Mouse (Mus musculus) forebrain, embryonic 16.5 days (tissue): Measurements from ENCODE around the gene Sbf2. TPM values are rescaled to one million over a fixed set of nuclear protein-coding genes. Genes with fewer than 3 reads are reported as not detected.

Source experiments
- ATAC-seq: fragments of 200-750 bp; cut with Nextera tagmentation; 2 replicates; pipeline ENCODE4 v1.8.0; 2017; ENCODE audit warnings: mild to moderate bottlenecking, moderate library complexity
- H3K27ac ChIP-seq: fragments of 300-500 bp; sonication (generic); 2 replicates; pipeline ENCODE4 v1.5.1; 2014; ENCODE audit warnings: low read length, control low read depth
- H3K27me3 ChIP-seq: fragments of 300-500 bp; sonication (generic); replicated peaks from 2 replicates; pipeline ENCODE4 v1.6.1; 2014; ENCODE audit warnings: low read length; ENCODE audit not compliant: control insufficient read depth, insufficient read depth
- H3K36me3 ChIP-seq: fragments of 300-500 bp; sonication (generic); 2 replicates; pipeline ENCODE4 v1.6.1; 2014; ENCODE audit not compliant: control insufficient read depth, insufficient read depth
- H3K4me1 ChIP-seq: fragments of 300-500 bp; sonication (generic); replicated peaks from 2 replicates; pipeline ENCODE4 v1.6.1; 2014; ENCODE audit warnings: low read length; ENCODE audit not compliant: control insufficient read depth, insufficient read depth
- H3K4me2 ChIP-seq: fragments of 300-500 bp; sonication (generic); 2 replicates; pipeline ENCODE4 v1.6.1; 2014; ENCODE audit warnings: mild to moderate bottlenecking, low read length, control low read depth
- H3K4me3 ChIP-seq: fragments of 300-500 bp; sonication (generic); replicated peaks from 2 replicates; pipeline ENCODE4 v1.5.1; 2014; ENCODE audit warnings: mild to moderate bottlenecking, low read length, control low read depth
- H3K9ac ChIP-seq: fragments of 300-500 bp; sonication (generic); replicated peaks from 2 replicates; pipeline ENCODE4 v1.6.1; 2014; ENCODE audit warnings: low read depth, low read length, control low read depth
- H3K9me3 ChIP-seq: fragments of 300-500 bp; sonication (generic); 2 replicates; pipeline ENCODE4 v1.6.1; 2016; ENCODE audit warnings: low read length; ENCODE audit not compliant: control insufficient read depth
- WGBS: fragments of 180-500 bp; shearing (Covaris S2); extraction: QIAGEN DNeasy Blood & Tissue Kit; methylation state at CpG from one replicate; pipeline ENCODE4 v1.1.7; 2014; 5-methylcytosine and 5-hydroxymethylcytosine counted together
- polyA plus RNA-seq: library from polyadenylated mRNA; unstranded; fragments of >200 nt; fragmentation: Nextera tagmentation; extraction: Ambion mirVana; gene quantifications from 2 replicates; pipeline ENCODE4 v1.2.1, GENCODE M21; 2015

Gene Sbf2
- polyA plus RNA-seq, 1 experiment from 2014 or later, result 75.7 TPM

GRCm38 (mm10) chr7:110353971-110354370, 260.8 kb downstream of the Sbf2 start:
- Histone ChIP-seq H3K9me3 (no peaks in the 10 kb centered on the region), H3K4me2 (no peak overlapping the region), H3K27ac (no peak overlapping the region), H3K9ac (no peak overlapping the region), H3K36me3 (peaks cover 10% of the 10 kb centered on the region; the same call in 1 of the 2 replicates), H3K4me3 (no peak overlapping the region), H3K4me1 (no peaks in the 10 kb centered on the region), H3K27me3 (no peaks in the 10 kb centered on the region)
- ATAC-seq, result no peak
- 84% methylated on average over 2 of the region's 2 CpGs for WGBS

- no peaks in the 10 kb centered on the region for H3K4me1 ChIP-seq
- no peak overlapping the region for H3K4me3 ChIP-seq
- no peak overlapping the region for H3K4me2 ChIP-seq
- H3K9me3 ChIP-seq, result no peaks in the 10 kb centered on the region
- no peak overlapping the region for H3K9ac ChIP-seq
- H3K27me3 ChIP-seq, result no peaks in the 10 kb centered on the region
- WGBS, result 94% methylated on average over 1 of the region's 1 CpGs
- H3K36me3 ChIP-seq, result peaks cover 5% of the 10 kb centered on the region; the same call in 1 of the 2 replicates
- ATAC-seq, result no peak
- no peak overlapping the region for H3K27ac ChIP-seq
Measured at GRCm38 (mm10) chr7:110347250-110347649, 267.5 kb downstream of the Sbf2 start.

- no peak for ATAC-seq
- no peak overlapping the region for H3K9ac ChIP-seq
- 70% methylated on average over 4 of the region's 4 CpGs for WGBS
- no peaks in the 10 kb centered on the region for H3K4me1 ChIP-seq
- H3K4me2 ChIP-seq, result no peak overlapping the region
- no peak overlapping the region for H3K4me3 ChIP-seq
- no peaks in the 10 kb centered on the region for H3K27me3 ChIP-seq
- no peak overlapping the region for H3K27ac ChIP-seq
- no peaks in the 10 kb centered on the region for H3K9me3 ChIP-seq
- H3K36me3 ChIP-seq, result peaks cover 21% of the 10 kb centered on the region
Measured at GRCm38 (mm10) chr7:110337601-110338000, 277.1 kb downstream of the Sbf2 start.

GRCm38 (mm10) chr7:110325381-110326110, 289.2 kb downstream of the Sbf2 start:
- WGBS, result 93% methylated on average over 5 of the region's 5 CpGs
- no peak overlapping the region for H3K4me2 ChIP-seq
- H3K27ac ChIP-seq, result no peak overlapping the region
- no peak overlapping the region for H3K4me3 ChIP-seq
- peaks cover 48% of the 10 kb centered on the region for H3K36me3 ChIP-seq
- peaks cover 5% of the 10 kb centered on the region for H3K9me3 ChIP-seq
- H3K9ac ChIP-seq, result no peak overlapping the region
- ATAC-seq, result no peak
- H3K4me1 ChIP-seq, result no peaks in the 10 kb centered on the region
- no peaks in the 10 kb centered on the region for H3K27me3 ChIP-seq

GRCm38 (mm10) chr7:110324852-110325251, 289.9 kb downstream of the Sbf2 start:
- Histone ChIP-seq H3K4me2 (no peak overlapping the region), H3K4me3 (no peak overlapping the region), H3K27ac (no peak overlapping the region), H3K9ac (no peak overlapping the region), H3K9me3 (peaks cover 5% of the 10 kb centered on the region), H3K27me3 (no peaks in the 10 kb centered on the region), H3K4me1 (no peaks in the 10 kb centered on the region), H3K36me3 (peaks cover 48% of the 10 kb centered on the region)
- no peak for ATAC-seq
- 95% methylated on average over 1 of the region's 1 CpGs for WGBS

- no peak overlapping the region for H3K4me2 ChIP-seq
- no peaks in the 10 kb centered on the region for H3K4me1 ChIP-seq
- peaks cover 5% of the 10 kb centered on the region for H3K9me3 ChIP-seq
- H3K36me3 ChIP-seq, result peaks cover 24% of the 10 kb centered on the region
- no peak overlapping the region for H3K4me3 ChIP-seq
- WGBS, result 68% methylated on average over 5 of the region's 5 CpGs
- H3K27me3 ChIP-seq, result no peaks in the 10 kb centered on the region
- no peak overlapping the region for H3K27ac ChIP-seq
- H3K9ac ChIP-seq, result no peak overlapping the region
- ATAC-seq, result peak; percentile 33; the same call in 1 of the 2 replicates
Measured at GRCm38 (mm10) chr7:110321106-110321505, 293.6 kb downstream of the Sbf2 start.

- Histone ChIP-seq H3K27me3 (no peaks in the 10 kb centered on the region), H3K9ac (no peak overlapping the region), H3K27ac (no peak overlapping the region), H3K9me3 (no peaks in the 10 kb centered on the region), H3K36me3 (peaks cover 19% of the 10 kb centered on the region), H3K4me1 (no peaks in the 10 kb centered on the region), H3K4me2 (no peak overlapping the region), H3K4me3 (no peak overlapping the region)
- ATAC-seq, result no peak
- WGBS, result 78% methylated on average over 6 of the region's 6 CpGs
Measured at GRCm38 (mm10) chr7:110318971-110319519, 295.7 kb downstream of the Sbf2 start.

- H3K4me1 ChIP-seq, result no peaks in the 10 kb centered on the region
- peaks cover 27% of the 10 kb centered on the region for H3K36me3 ChIP-seq
- no peak for ATAC-seq
- no peak overlapping the region for H3K27ac ChIP-seq
- H3K4me3 ChIP-seq, result no peak overlapping the region
- H3K9ac ChIP-seq, result no peak overlapping the region
- H3K4me2 ChIP-seq, result no peak overlapping the region
- H3K27me3 ChIP-seq, result no peaks in the 10 kb centered on the region
- no peaks in the 10 kb centered on the region for H3K9me3 ChIP-seq
- 98% methylated on average over 4 of the region's 4 CpGs for WGBS
Measured at GRCm38 (mm10) chr7:110317412-110317811, 297.3 kb downstream of the Sbf2 start.

- H3K27ac ChIP-seq, result no peak overlapping the region
- 77% methylated on average over 1 of the region's 1 CpGs for WGBS
- no peaks in the 10 kb centered on the region for H3K9me3 ChIP-seq
- no peaks in the 10 kb centered on the region for H3K4me1 ChIP-seq
- peaks cover 34% of the 10 kb centered on the region for H3K36me3 ChIP-seq
- H3K27me3 ChIP-seq, result no peaks in the 10 kb centered on the region
- no peak overlapping the region for H3K4me2 ChIP-seq
- H3K4me3 ChIP-seq, result no peak overlapping the region
- H3K9ac ChIP-seq, result no peak overlapping the region
- ATAC-seq, result no peak
Measured at GRCm38 (mm10) chr7:110315352-110315751, 299.4 kb downstream of the Sbf2 start.
